In the genomic region with DNA sequence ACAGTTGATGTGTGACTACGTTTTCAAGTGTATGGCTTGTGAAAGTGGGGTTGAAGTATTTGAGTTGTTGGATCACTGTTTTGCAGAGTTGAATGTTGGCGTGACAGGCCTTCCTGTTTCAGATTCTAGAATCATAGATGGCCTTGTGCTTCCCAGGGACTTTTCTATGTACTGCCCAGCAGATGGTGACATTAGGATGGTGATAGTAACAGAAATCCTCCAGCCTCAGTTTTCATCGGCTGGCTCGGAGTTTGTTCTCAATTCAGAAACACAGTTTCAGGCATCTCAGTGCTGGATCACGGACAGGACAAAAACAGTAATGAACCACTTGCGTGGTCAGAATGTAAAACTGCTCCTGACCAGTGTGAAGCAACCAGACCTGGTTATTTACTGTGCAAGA, we compare ENCODE assay signal across 10 mouse cellular contexts. TPM values are rescaled to one million over a fixed set of nuclear protein-coding genes. Genes with fewer than 3 reads are reported as not detected.
DNase-seq lines count a peak whose midpoint lies in the region; ATAC-seq and TF ChIP-seq lines count a peak whose summit lies in the region.
"Had no signal": no experiment of that assay in that cellular context is flagged by ENCODE, and none has a peak within 500 bp of the region (broad histone marks: within the 10 kb centered on the region; RNA-seq: fewer than 3 reads in every experiment).

No protein-coding gene starts in this region.

- H3K27ac ChIP-seq in liver, adult 2 months (replicated peaks; ENCODE audit: insufficient read depth, low read depth, low read length): 0 out of 2 replicates have a peak overlapping the region, but pooled peaks have one; percentile 7
- no peak overlapping the region for H3K27ac ChIP-seq in cortical plate, adult 2 months (ENCODE audit: insufficient read depth, low read length)
- peak overlapping the region; percentile 92; the same call in 1 of the 2 replicates for H3K27ac ChIP-seq in midbrain, embryonic 13.5 days
- H3K27ac ChIP-seq: lung, embryonic 15.5 days had no signal

- no peaks in the 10 kb centered on the region for H3K9me3 ChIP-seq in midbrain, embryonic 13.5 days
- H3K9me3 ChIP-seq: heart, embryonic 15.5 days; lung, embryonic 15.5 days had no signal

- H3K4me1 ChIP-seq in liver, adult 2 months (ENCODE audit: control insufficient read depth, insufficient read depth, low read length): peaks cover 12% of the 10 kb centered on the region
- peaks cover 3% of the 10 kb centered on the region; the same call in 1 of the 2 replicates for H3K4me1 ChIP-seq in cortical plate, adult 2 months (ENCODE audit: control insufficient read depth, insufficient read depth, low read length)
- H3K4me1 ChIP-seq in midbrain, embryonic 13.5 days (replicated peaks): peaks cover 9% of the 10 kb centered on the region

- TF ChIP-seq CTCF in liver, adult 2 months (IDR thresholded peaks at IDR 0.05; ENCODE audit: low read depth, low read length): no peak
- TF ChIP-seq CTCF in cortical plate, adult 2 months (IDR thresholded peaks at IDR 0.05; ENCODE audit: extremely low read depth, insufficient read depth, low read length): peak; percentile 50; the same call in 1 of the 2 replicates

- peak overlapping the region; percentile 61; the same call in 1 of the 2 replicates for H3K4me2 ChIP-seq in midbrain, embryonic 13.5 days (replicated peaks)

- no peak for ATAC-seq in midbrain, embryonic 13.5 days
- ATAC-seq in activated CD4-positive, CD25-positive, alpha-beta regulatory T cell, adult 4 months: no peak

- 66% methylated on average over 6 of the region's 6 CpGs for WGBS in liver, adult 2 months
- WGBS in midbrain, embryonic 13.5 days: 82% methylated on average over 6 of the region's 6 CpGs

- no peak overlapping the region for H3K4me3 ChIP-seq in liver, adult 2 months (ENCODE audit: insufficient read depth, low read depth, low read length)
- no peak overlapping the region for H3K4me3 ChIP-seq in cortical plate, adult 2 months (ENCODE audit: insufficient read depth, low read length)
- peak overlapping the region; percentile 74; the same call in 1 of the 2 replicates for H3K4me3 ChIP-seq in midbrain, embryonic 13.5 days (replicated peaks)

- H3K27me3 ChIP-seq in liver, adult 2 months (ENCODE audit: control insufficient read depth, insufficient read depth, low read length): no peaks in the 10 kb centered on the region
- H3K27me3 ChIP-seq in midbrain, embryonic 13.5 days: no peaks in the 10 kb centered on the region
- H3K27me3 ChIP-seq: heart, embryonic 15.5 days; lung, embryonic 15.5 days had no signal

- TF ChIP-seq POLR2A in liver, adult 2 months (IDR thresholded peaks at IDR 0.05; ENCODE audit: extremely low read depth, insufficient read depth, low read length): no peak
- TF ChIP-seq POLR2A in cortical plate, adult 2 months (IDR thresholded peaks at IDR 0.05; ENCODE audit: extremely low read depth, insufficient read depth, low read length): no peak

- no peak overlapping the region for H3K9ac ChIP-seq in liver, adult 2 months (ENCODE audit: low read depth, low read length)
- no peak overlapping the region for H3K9ac ChIP-seq in midbrain, embryonic 13.5 days (replicated peaks)

- H3K79me2 ChIP-seq in liver, adult 2 months (ENCODE audit: control insufficient read depth, insufficient read depth, low read length): no peaks in the 10 kb centered on the region

- H3K36me3 ChIP-seq in liver, adult 2 months (ENCODE audit: control insufficient read depth, insufficient read depth, low read length): peaks cover 5% of the 10 kb centered on the region
- H3K36me3 ChIP-seq in midbrain, embryonic 13.5 days: no peaks in the 10 kb centered on the region
- H3K36me3 ChIP-seq: heart, embryonic 15.5 days; lung, embryonic 15.5 days had no signal

- peak; percentile 11 for DNase-seq in cerebellum, adult 11-12 months
- DNase-seq in cerebellum, postnatal 4 days (ENCODE audit: low spot score in 2 of 2): no peak
- peak; percentile 51 for DNase-seq in liver, adult 2 months (ENCODE audit: extremely low read depth, low read depth, low spot score)
- no peak for DNase-seq in liver
- no peak for DNase-seq in testis, postnatal 10 days (ENCODE audit: low spot score)

RNA-seq across cellular contexts. Expression of gene Bbs10, which starts 1.1 kb away (rescaled TPM):
- total RNA-seq in liver, adult 2 months (2014; rRNA removed): 5.2 and 6.2 TPM in 2 replicates
- polyA plus RNA-seq in liver, adult 2 months (2012; rRNA removed): 1.3 and 1.6 TPM in 2 replicates
- polyA plus RNA-seq in cortical plate, adult 2 months (2012; rRNA removed): 4.7 and 5.0 TPM in 2 replicates
- 7.2 and 7.5 TPM in 2 replicates for polyA plus RNA-seq in midbrain, embryonic 13.5 days (2015; fragmentation: Nextera tagmentation; extraction: Ambion mirVana)
- 1 to 10 TPM; 1.4 to 1.6 TPM for polyA plus RNA-seq in activated CD4-positive, CD25-positive, alpha-beta regulatory T cell, adult 4 months (2017; shearing (Covaris generic))

Comparison
In these comparisons a context has a peak if more than half of its experiments do, and no peak if none do; other contexts are left out.
1. DNase-seq: peak in cerebellum, adult 11-12 months (single experiment) and liver, adult 2 months (single experiment); none in cerebellum, postnatal 4 days (0 of 2), liver (single experiment) and testis, postnatal 10 days (single experiment).